22 mouse cellular contexts compared by ENCODE assay signal in the genomic region with DNA sequence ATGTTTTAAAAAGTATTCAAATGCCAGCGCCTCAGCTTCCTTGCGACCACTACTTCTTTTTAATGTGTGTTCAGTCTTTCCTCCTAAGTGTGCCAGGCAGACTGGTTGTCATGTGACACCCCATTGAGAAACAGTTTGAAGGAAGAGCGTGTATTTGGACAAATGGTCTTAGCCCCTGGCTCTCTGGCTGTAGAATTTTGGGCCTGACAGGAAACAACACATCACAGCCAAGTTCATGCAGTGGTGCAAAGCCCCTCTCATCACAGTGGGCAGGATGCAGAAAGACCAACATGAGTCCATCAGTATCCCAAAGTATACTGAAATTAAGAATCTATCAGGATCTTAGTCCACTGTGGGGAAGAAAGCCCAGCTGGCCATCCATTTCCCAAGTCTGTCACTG.
DNase-seq lines count a peak whose midpoint lies in the region; ATAC-seq and TF ChIP-seq lines count a peak whose summit lies in the region.
"Had no signal": no experiment of that assay in that cellular context is flagged by ENCODE, and none has a peak within 500 bp of the region (broad histone marks: within the 10 kb centered on the region; RNA-seq: fewer than 3 reads in every experiment).

No protein-coding gene starts in this region.

- peak; percentile 44; the same call in 1 of the 2 replicates for ATAC-seq in lung, embryonic 14.5 days (ENCODE audit: insufficient read depth)
- ATAC-seq in lung, embryonic 16.5 days (ENCODE audit: low read depth), result peak; percentile 45; the same call in 1 of the 2 replicates
- ATAC-seq: forebrain, embryonic 14.5 days had no signal

- H3K27me3 ChIP-seq in lung, embryonic 14.5 days (ENCODE audit: insufficient read depth, low read length), result no peaks in the 10 kb centered on the region
- H3K27me3 ChIP-seq in lung, embryonic 16.5 days (ENCODE audit: control insufficient read depth, insufficient read depth, low read depth, low read length), result no peaks in the 10 kb centered on the region
- H3K27me3 ChIP-seq: embryonic facial prominence, embryonic 13.5 days; embryonic facial prominence, embryonic 15.5 days; forebrain, embryonic 12.5 days had no signal

- 0 out of 2 replicates have a peak, but pooled peaks cover 5% of the 10 kb centered on the region for H3K4me1 ChIP-seq in lung, embryonic 14.5 days (ENCODE audit: insufficient read depth)
- 0 out of 2 replicates have a peak, but pooled peaks cover 5% of the 10 kb centered on the region for H3K4me1 ChIP-seq in lung, embryonic 16.5 days (replicated peaks; ENCODE audit: control insufficient read depth, insufficient read depth, low read length)
- H3K4me1 ChIP-seq: embryonic facial prominence, embryonic 15.5 days; forebrain, embryonic 12.5 days had no signal

- WGBS in lung, embryonic 14.5 days, result 30% methylated on average over 3 of the region's 3 CpGs
- WGBS in lung, embryonic 16.5 days, result 42% methylated on average over 3 of the region's 3 CpGs

- no peaks in the 10 kb centered on the region for H3K36me3 ChIP-seq in lung, embryonic 14.5 days (ENCODE audit: insufficient read depth)
- H3K36me3 ChIP-seq in lung, embryonic 16.5 days (ENCODE audit: control insufficient read depth, insufficient read depth, low read length), result no peaks in the 10 kb centered on the region
- H3K36me3 ChIP-seq: embryonic facial prominence, embryonic 13.5 days; embryonic facial prominence, embryonic 15.5 days; forebrain, embryonic 10.5 days; forebrain, embryonic 12.5 days had no signal

- H3K27ac ChIP-seq in lung, embryonic 14.5 days (ENCODE audit: low read depth), result no peak overlapping the region
- no peak overlapping the region for H3K27ac ChIP-seq in lung, embryonic 16.5 days (ENCODE audit: low read length)
- H3K27ac ChIP-seq: embryonic facial prominence, embryonic 13.5 days; embryonic facial prominence, embryonic 15.5 days; forebrain, embryonic 10.5 days; forebrain, embryonic 12.5 days had no signal

- H3K4me2 ChIP-seq in lung, embryonic 14.5 days, result no peak overlapping the region
- H3K4me2 ChIP-seq in lung, embryonic 16.5 days (ENCODE audit: low read depth, low read length), result no peak overlapping the region
- H3K4me2 ChIP-seq: embryonic facial prominence, embryonic 13.5 days; embryonic facial prominence, embryonic 15.5 days; forebrain, embryonic 12.5 days had no signal

- no peak overlapping the region for H3K4me3 ChIP-seq in lung, embryonic 14.5 days (ENCODE audit: low read depth, low read length)
- no peak overlapping the region for H3K4me3 ChIP-seq in lung, embryonic 16.5 days (ENCODE audit: low read length)
- H3K4me3 ChIP-seq: embryonic facial prominence, embryonic 13.5 days; embryonic facial prominence, embryonic 15.5 days; erythroblast, embryonic 14.5 days; forebrain, embryonic 10.5 days; forebrain, embryonic 12.5 days had no signal

- no peaks in the 10 kb centered on the region for H3K9me3 ChIP-seq in lung, embryonic 14.5 days (ENCODE audit: low read depth, low read length)
- no peaks in the 10 kb centered on the region for H3K9me3 ChIP-seq in lung, embryonic 16.5 days (ENCODE audit: control insufficient read depth, low read length)
- H3K9me3 ChIP-seq: embryonic facial prominence, embryonic 13.5 days; embryonic facial prominence, embryonic 15.5 days had no signal

- TF ChIP-seq CTCF in lung, embryonic 14.5 days (IDR thresholded peaks at IDR 0.05; ENCODE audit: low read depth), result no peak

- peak; percentile 62 for DNase-seq in lung, embryonic 14.5 days
- DNase-seq in lung, postnatal 4 days, result no peak
- no peak for DNase-seq in lung, postnatal 36 days
- peak; percentile 10 for DNase-seq in lung, postnatal 10 days
- DNase-seq in lung, adult 18-20 months, result no peak
- DNase-seq: adrenal gland, adult 2 months; adrenal gland, postnatal 10 days; adrenal gland, postnatal 25 days; cerebellum, adult 11 months; cerebellum, adult 18-20 months; cerebellum, adult 8-10 months; cerebellum, adult 9-11 months; cerebellum, postnatal 14 days; cerebellum, postnatal 36 days; embryo, embryonic 11 days had no signal

- no peak overlapping the region for H3K9ac ChIP-seq in lung, embryonic 14.5 days
- no peak overlapping the region for H3K9ac ChIP-seq in lung, embryonic 16.5 days (ENCODE audit: low read length)
- H3K9ac ChIP-seq: embryonic facial prominence, embryonic 13.5 days; embryonic facial prominence, embryonic 15.5 days; forebrain, embryonic 12.5 days had no signal

Comparison
In these comparisons a context has a peak if more than half of its experiments do, and no peak if none do; other contexts are left out.
1. DNase-seq: peak in lung, embryonic 14.5 days (single experiment) and lung, postnatal 10 days (single experiment); none in lung, postnatal 4 days (0 of 2), lung, postnatal 36 days (single experiment) and lung, adult 18-20 months (0 of 2).